Mouse (Mus musculus) CH12.LX (cell line): Measurements from ENCODE around the gene Pitpnm2. TPM values are rescaled to one million over a fixed set of nuclear protein-coding genes. Genes with fewer than 3 reads are reported as not detected.

Experiments used
- DNase-seq: peaks from one replicate; pipeline ENCODE4 v3.0.0-alpha.2; 2013; ENCODE audit errors: extremely low read depth
- H3K27ac ChIP-seq: 2 replicates; pipeline ENCODE4 v1.5.1; 2012; ENCODE audit warnings: low read depth, mild to moderate bottlenecking, control low read depth, moderate library complexity; ENCODE audit not compliant: insufficient read depth
- H3K27me3 ChIP-seq: replicated peaks from 2 replicates; pipeline ENCODE3; 2012; ENCODE audit warnings: inconsistent platforms
- H3K36me3 ChIP-seq, 2 experiments: replicated peaks in 1 of 2; 2 replicates each; pipeline versions ENCODE3 to v1.6.1; 2012; ENCODE audit warnings: inconsistent platforms in 1 of 2, low read length in 1 of 2, mild to moderate bottlenecking in 1 of 2, mixed read lengths in 1 of 2, moderate library complexity in 1 of 2; ENCODE audit not compliant: control insufficient read depth in 1 of 2, insufficient read depth in 1 of 2
- H3K4me1 ChIP-seq, 2 experiments: 2 replicates each; pipeline ENCODE4 v1.6.1; 2012; ENCODE audit warnings: inconsistent platforms in 1 of 2, moderate library complexity in 1 of 2; ENCODE audit not compliant: insufficient read depth in 2 of 2, control insufficient read depth in 1 of 2
- H3K4me2 ChIP-seq: 2 replicates; pipeline ENCODE4 v1.6.1; 2012; ENCODE audit warnings: low read depth, mild to moderate bottlenecking, control low read depth; ENCODE audit not compliant: poor library complexity, insufficient read depth, severe bottlenecking
- H3K4me3 ChIP-seq, 3 experiments: fragments of 150-350 bp in 1 of 3; sonication (generic) in 1 of 3; replicated peaks in 1 of 3; 2 replicates each; pipeline versions ENCODE3 to v1.5.1; 2011 to 2012; ENCODE audit warnings: low read depth in 2 of 3, low read length in 2 of 3, mild to moderate bottlenecking in 2 of 3, moderate library complexity in 2 of 3, control low read depth in 1 of 3, improper control_type of control experiment in 1 of 3, inconsistent platforms in 1 of 3, mixed read lengths in 1 of 3; ENCODE audit not compliant: poor library complexity in 1 of 3
- H3K79me2 ChIP-seq: replicated peaks from 2 replicates; pipeline ENCODE4 v1.6.1; 2012; ENCODE audit warnings: mild to moderate bottlenecking, moderate library complexity; ENCODE audit not compliant: control insufficient read depth, poor library complexity, insufficient read depth, severe bottlenecking; ENCODE audit errors: extremely low read depth
- H3K9ac ChIP-seq: 2 replicates; pipeline ENCODE4 v1.6.1; 2012; ENCODE audit warnings: low read depth, mild to moderate bottlenecking, control low read depth, moderate library complexity; ENCODE audit not compliant: insufficient read depth
- H3K9me3 ChIP-seq: replicated peaks from 2 replicates; pipeline ENCODE3; 2012; ENCODE audit warnings: low read length, inconsistent platforms, mixed read lengths
- E2F4 ChIP-seq: IDR thresholded peaks from 2 replicates; pipeline ENCODE4 v1.6.1; 2011; ENCODE audit warnings: low read depth, low read length, improper control_type of control experiment; ENCODE audit not compliant: insufficient replicate concordance
- ELF1 ChIP-seq: IDR thresholded peaks from 2 replicates; pipeline ENCODE4 v1.6.1; 2014; ENCODE audit warnings: low read depth, mild to moderate bottlenecking, inconsistent platforms, low read length, improper control_type of control experiment
- GABPA ChIP-seq: IDR thresholded peaks from 2 replicates; pipeline ENCODE4 v1.6.1; 2012; ENCODE audit warnings: low read depth, low read length, improper control_type of control experiment, inconsistent platforms; ENCODE audit not compliant: insufficient replicate concordance
- HCFC1 ChIP-seq: IDR thresholded peaks from 2 replicates; pipeline ENCODE4 v1.6.1; 2012; ENCODE audit warnings: low read depth, mild to moderate bottlenecking, inconsistent platforms, low read length, improper control_type of control experiment
- IRF4 ChIP-seq: IDR thresholded peaks from 2 replicates; pipeline ENCODE4 v1.6.1; 2014; ENCODE audit warnings: low read depth, mild to moderate bottlenecking, inconsistent platforms, low read length, improper control_type of control experiment
- JUN ChIP-seq: IDR thresholded peaks from 2 replicates; pipeline ENCODE4 v1.6.1; 2011; ENCODE audit warnings: low read depth, mild to moderate bottlenecking, low read length, improper control_type of control experiment, moderate library complexity; ENCODE audit not compliant: insufficient read depth
- KAT2A ChIP-seq: IDR thresholded peaks from 2 replicates; pipeline ENCODE4 v1.6.1; 2012; ENCODE audit warnings: low read length, improper control_type of control experiment, inconsistent platforms; ENCODE audit not compliant: insufficient replicate concordance
- MAFK ChIP-seq: IDR thresholded peaks from 2 replicates; pipeline ENCODE4 v1.6.1; 2011; ENCODE audit warnings: low read length, improper control_type of control experiment; ENCODE audit not compliant: insufficient replicate concordance
- MAZ ChIP-seq: IDR thresholded peaks from 2 replicates; pipeline ENCODE4 v1.6.1; 2012; ENCODE audit warnings: low read depth, mild to moderate bottlenecking, inconsistent platforms, low read length, improper control_type of control experiment, moderate library complexity
- MXI1 ChIP-seq: IDR thresholded peaks from 2 replicates; pipeline ENCODE4 v1.6.1; 2011; ENCODE audit warnings: mild to moderate bottlenecking, low read depth, low read length, improper control_type of control experiment
- NELFE ChIP-seq: IDR thresholded peaks from 2 replicates; pipeline ENCODE4 v1.6.1; 2011; ENCODE audit warnings: low read depth, low read length, improper control_type of control experiment
- PAX5 ChIP-seq: IDR thresholded peaks from 2 replicates; pipeline ENCODE4 v1.6.1; 2012; ENCODE audit warnings: low read length, inconsistent platforms, mixed read lengths
- POLR2AphosphoS2 ChIP-seq: IDR thresholded peaks from 2 replicates; pipeline ENCODE4 v1.6.1; 2011; ENCODE audit warnings: low read depth, low read length, improper control_type of control experiment
- RCOR1 ChIP-seq: conservative IDR thresholded peaks from 2 replicates; pipeline ENCODE4 v1.6.1; 2012; ENCODE audit warnings: low read depth, mild to moderate bottlenecking, inconsistent platforms, low read length, improper control_type of control experiment
- SMC3 ChIP-seq: IDR thresholded peaks from 2 replicates; pipeline ENCODE4 v1.6.1; 2011; ENCODE audit warnings: low read depth, low read length, improper control_type of control experiment
- USF2 ChIP-seq: conservative IDR thresholded peaks from 2 replicates; pipeline ENCODE4 v1.6.1; 2011; ENCODE audit warnings: low read depth, low read length, improper control_type of control experiment
- ZNF384 ChIP-seq: IDR thresholded peaks from 2 replicates; pipeline ENCODE4 v1.6.1; 2012; ENCODE audit warnings: low read depth, low read length, improper control_type of control experiment, inconsistent platforms
- dilution Hi-C: fragments of 300-500 bp; cut with MboI; formaldehyde crosslinking; loops from 2 replicates; pipeline ENCODE4 v1.14.3; 2020; ENCODE audit warnings: low sequenced_read_pairs; ENCODE audit not compliant: extremely low pct_unique_long_range_greater_than_20kb, extremely low pct_ligation_motif_present
- in situ Hi-C: fragments of 300-500 bp; cut with MboI; formaldehyde crosslinking; loops from 3 replicates; pipeline ENCODE4 v1.14.3; 2019; ENCODE audit warnings: low sequenced_read_pairs, low pct_ligation_motif_present, low pct_unique_long_range_greater_than_20kb, mixed read lengths
- polyA plus RNA-seq: library from polyadenylated mRNA; unstranded; fragments of >175 nt; gene quantifications from 2 replicates; pipeline ENCODE4 v1.2.1, GENCODE M21; 2012; ENCODE audit warnings: low read depth; ENCODE audit not compliant: insufficient read length
- total RNA-seq, 2 experiments: library from RNA; depleted of rRNA; stranded (reverse); fragments of 300-350 nt in 1 of 2; fragments of >200 nt in 1 of 2; gene quantifications; 2 replicates each; pipeline ENCODE4 v1.2.3; 2012 to 2014

Gene Pitpnm2
- total and polyA plus RNA-seq, 3 experiments: 1.0 to 11.9 (median 5.3) TPM

GRCm38 (mm10) chr5:124204127-124204794, 45.3 kb downstream of the Pitpnm2 start:
- no peak overlapping the region for H3K9ac ChIP-seq
- TF ChIP-seq ZNF384 (no peak), SMC3 (no peak), ELF1 (no peak), JUN (no peak), HCFC1 (no peak), USF2 (no peak), MAZ (no peak), MXI1 (no peak)
- no peaks in the 10 kb centered on the region for H3K9me3 ChIP-seq
- in situ Hi-C loops: loop anchor here (5.0 kb wide), 1 partner anchor 37 kb away; no protein-coding TSS in a partner anchor
- no peaks in the 10 kb centered on the region for H3K79me2 ChIP-seq
- DNase-seq: no peak
- peaks cover 2 to 11% of the 10 kb centered on the region in 2 experiments; a peak in 2 of 4 replicates for H3K4me1 ChIP-seq
- no peak overlapping the region for H3K4me2 ChIP-seq
- dilution Hi-C loops: no loop called here
- H3K27ac ChIP-seq: no peak overlapping the region
- H3K27me3 ChIP-seq: no peaks in the 10 kb centered on the region
- no peak overlapping the region for H3K4me3 ChIP-seq
- peaks cover 0 to 30% of the 10 kb centered on the region in 2 experiments for H3K36me3 ChIP-seq

- peaks cover 0 to 33% of the 10 kb centered on the region in 2 experiments for H3K36me3 ChIP-seq
- DNase-seq: no peak
- no peak for TF ChIP-seq POLR2AphosphoS2
- no peak for TF ChIP-seq RCOR1
- no peak for TF ChIP-seq PAX5
- no peak for TF ChIP-seq E2F4
- TF ChIP-seq IRF4: no peak
- TF ChIP-seq MAFK: no peak
- no peak for TF ChIP-seq NELFE
- TF ChIP-seq GABPA: no peak
- TF ChIP-seq KAT2A: no peak
- TF ChIP-seq, all 38 proteins: peak for 0
- Histone ChIP-seq H3K4me1 (peaks cover 2 to 11% of the 10 kb centered on the region in 2 experiments; a peak in 2 of 4 replicates), H3K4me3 (no peak overlapping the region), H3K27ac (no peak overlapping the region), H3K9me3 (no peaks in the 10 kb centered on the region), H3K79me2 (no peaks in the 10 kb centered on the region), H3K27me3 (no peaks in the 10 kb centered on the region), H3K4me2 (no peak overlapping the region), H3K9ac (no peak overlapping the region)
- dilution Hi-C loops (no loop called here), in situ Hi-C loops (loop anchor here (5.0 kb wide), 1 partner anchor 36 kb away; no protein-coding TSS in a partner anchor)
These were observed 46.3 kb downstream of the Pitpnm2 start for GRCm38 (mm10) chr5:124203251-124203650.
